Mouse (Mus musculus): Measurements from ENCODE around the gene Olfr1234. TPM values are rescaled to one million over a fixed set of nuclear protein-coding genes. Genes with fewer than 3 reads are reported as not detected.

The Olfr1234 gene
- not detected in 2 replicates for polyA plus RNA-seq (2014; fragmentation: Nextera tagmentation; extraction: Ambion mirVana)

GRCm38 (mm10) chr2:89364765-89365164 is at the start of gene Olfr1234:
TSS of gene Olfr1234 (minus strand) at chr2:89364865.
- WGBS = 90% methylated on average over 4 of the region's 4 CpGs
- H3K9ac ChIP-seq (replicated peaks; ENCODE audit: low read length) = no peak within 1 kb of the TSS
- H3K4me1 ChIP-seq (ENCODE audit: control insufficient read depth, insufficient read depth, low read length) = no peaks in the 10 kb centered on the region
- H3K36me3 ChIP-seq (ENCODE audit: control insufficient read depth, insufficient read depth, low read length) = no peaks in the 10 kb centered on the region
- no peak within 1 kb of the TSS for H3K27ac ChIP-seq (replicated peaks; ENCODE audit: low read depth, low read length)
- no peaks in the 10 kb centered on the region for H3K9me3 ChIP-seq (ENCODE audit: control insufficient read depth, low read length)
- ATAC-seq (ENCODE audit: low FRiP score, low TSS enrichment) (no peak), DNase-seq (no peak)
- no peak within 1 kb of the TSS for H3K4me2 ChIP-seq (ENCODE audit: low read length)
- no peaks in the 10 kb centered on the region for H3K27me3 ChIP-seq (ENCODE audit: control insufficient read depth, insufficient read depth, low read length)
- no peak within 1 kb of the TSS for H3K4me3 ChIP-seq (replicated peaks; ENCODE audit: low read depth, low read length)

DNA sequence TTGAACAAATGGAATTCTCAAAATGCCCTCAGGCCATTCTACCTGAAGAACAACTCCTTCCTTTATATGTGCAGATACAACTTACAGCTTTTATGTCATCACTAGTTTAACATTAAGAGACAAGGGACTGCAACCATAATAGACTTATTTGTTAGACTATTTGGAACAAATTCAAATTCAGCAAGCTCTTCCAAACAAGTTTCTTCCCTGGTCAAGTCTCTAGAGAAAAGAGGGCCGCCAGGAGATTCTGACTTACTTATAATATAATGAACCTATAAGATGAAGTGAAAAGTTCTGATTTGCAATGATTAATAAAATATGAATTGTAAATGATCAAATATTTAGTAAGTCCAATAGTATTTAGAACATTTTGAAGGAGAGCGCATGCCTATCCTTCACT is 44.9 kb upstream of the Olfr1234 start, which contains the start of gene Olfr1238:
TSS of gene Olfr1238 (minus strand) at position 101 of the 400 bp plus-strand sequence.
- Histone ChIP-seq H3K4me2 (ENCODE audit: low read length) (no peak within 1 kb of the TSS), H3K9ac (replicated peaks; ENCODE audit: low read length) (no peak within 1 kb of the TSS), H3K36me3 (ENCODE audit: control insufficient read depth, insufficient read depth, low read length) (no peaks in the 10 kb centered on the region), H3K27ac (replicated peaks; ENCODE audit: low read depth, low read length) (no peak within 1 kb of the TSS), H3K9me3 (ENCODE audit: control insufficient read depth, low read length) (no peaks in the 10 kb centered on the region), H3K27me3 (ENCODE audit: control insufficient read depth, insufficient read depth, low read length) (no peaks in the 10 kb centered on the region), H3K4me3 (replicated peaks; ENCODE audit: low read depth, low read length) (no peak within 1 kb of the TSS), H3K4me1 (ENCODE audit: control insufficient read depth, insufficient read depth, low read length) (no peaks in the 10 kb centered on the region)
- no peak for ATAC-seq (ENCODE audit: low FRiP score, low TSS enrichment)
- no peak for DNase-seq
- WGBS = 93% methylated on average over 2 of the region's 2 CpGs

GRCm38 (mm10) chr2:89400882-89401281 is 36.2 kb upstream of the Olfr1234 start:
- ATAC-seq (ENCODE audit: low FRiP score, low TSS enrichment) = no peak
- no peak for DNase-seq

GRCm38 (mm10) chr2:89342298-89342697 is 22.4 kb downstream of the Olfr1234 start, which contains the start of gene Olfr1233:
TSS of gene Olfr1233 (minus strand) at chr2:89342398.
- Histone ChIP-seq H3K4me1 (ENCODE audit: control insufficient read depth, insufficient read depth, low read length) (no peaks in the 10 kb centered on the region), H3K9me3 (ENCODE audit: control insufficient read depth, low read length) (no peaks in the 10 kb centered on the region), H3K9ac (replicated peaks; ENCODE audit: low read length) (no peak within 1 kb of the TSS), H3K4me3 (replicated peaks; ENCODE audit: low read depth, low read length) (no peak within 1 kb of the TSS), H3K4me2 (ENCODE audit: low read length) (no peak within 1 kb of the TSS), H3K36me3 (ENCODE audit: control insufficient read depth, insufficient read depth, low read length) (no peaks in the 10 kb centered on the region), H3K27me3 (ENCODE audit: control insufficient read depth, insufficient read depth, low read length) (no peaks in the 10 kb centered on the region), H3K27ac (replicated peaks; ENCODE audit: low read depth, low read length) (no peak within 1 kb of the TSS)
- ATAC-seq (ENCODE audit: low FRiP score, low TSS enrichment) = no peak
- DNase-seq = no peak

More at GRCm38 (mm10) chr2:89400882-89401281, 36.2 kb upstream of the Olfr1234 start:
- WGBS = 92% methylated on average over 1 of the region's 1 CpGs
- Histone ChIP-seq H3K9me3 (ENCODE audit: control insufficient read depth, low read length) (no peaks in the 10 kb centered on the region), H3K27me3 (ENCODE audit: control insufficient read depth, insufficient read depth, low read length) (no peaks in the 10 kb centered on the region), H3K27ac (replicated peaks; ENCODE audit: low read depth, low read length) (no peak overlapping the region), H3K9ac (replicated peaks; ENCODE audit: low read length) (no peak overlapping the region), H3K36me3 (ENCODE audit: control insufficient read depth, insufficient read depth, low read length) (no peaks in the 10 kb centered on the region), H3K4me1 (ENCODE audit: control insufficient read depth, insufficient read depth, low read length) (no peaks in the 10 kb centered on the region), H3K4me2 (ENCODE audit: low read length) (no peak overlapping the region), H3K4me3 (replicated peaks; ENCODE audit: low read depth, low read length) (no peak overlapping the region)

GRCm38 (mm10) chr2:89329575-89329974 is 35.1 kb downstream of the Olfr1234 start, which contains the start of gene Olfr1232:
TSS of gene Olfr1232 (minus strand) at chr2:89329675.
- Histone ChIP-seq H3K9ac (replicated peaks; ENCODE audit: low read length) (no peak within 1 kb of the TSS), H3K27me3 (ENCODE audit: control insufficient read depth, insufficient read depth, low read length) (no peaks in the 10 kb centered on the region), H3K4me3 (replicated peaks; ENCODE audit: low read depth, low read length) (no peak within 1 kb of the TSS), H3K4me2 (ENCODE audit: low read length) (no peak within 1 kb of the TSS), H3K4me1 (ENCODE audit: control insufficient read depth, insufficient read depth, low read length) (no peaks in the 10 kb centered on the region), H3K27ac (replicated peaks; ENCODE audit: low read depth, low read length) (no peak within 1 kb of the TSS), H3K9me3 (ENCODE audit: control insufficient read depth, low read length) (no peaks in the 10 kb centered on the region), H3K36me3 (ENCODE audit: control insufficient read depth, insufficient read depth, low read length) (no peaks in the 10 kb centered on the region)
- ATAC-seq (ENCODE audit: low FRiP score, low TSS enrichment) (no peak), DNase-seq (no peak)

Other genes with a start within 250 kb of the Olfr1234 start
- gene Olfr1221, start 247.6 kb downstream of the Olfr1234 start, polyA plus RNA-seq (2014; fragmentation: Nextera tagmentation; extraction: Ambion mirVana) = not detected in 2 replicates
- not detected in 2 replicates for gene Olfr1222, start 231.8 kb downstream of the Olfr1234 start, polyA plus RNA-seq (2014; fragmentation: Nextera tagmentation; extraction: Ambion mirVana)
- not detected in 2 replicates for gene Olfr1223, start 213.3 kb downstream of the Olfr1234 start, polyA plus RNA-seq (2014; fragmentation: Nextera tagmentation; extraction: Ambion mirVana)
- gene Olfr1224-ps1, start 200.8 kb downstream of the Olfr1234 start, polyA plus RNA-seq (2014; fragmentation: Nextera tagmentation; extraction: Ambion mirVana) = not detected in 2 replicates
- not detected in 2 replicates for gene Olfr1225, start 190.2 kb downstream of the Olfr1234 start, polyA plus RNA-seq (2014; fragmentation: Nextera tagmentation; extraction: Ambion mirVana)
- gene Olfr1226, start 164.8 kb downstream of the Olfr1234 start, polyA plus RNA-seq (2014; fragmentation: Nextera tagmentation; extraction: Ambion mirVana) = not detected in 2 replicates
- not detected in 2 replicates for gene Olfr1228, start 110.8 kb downstream of the Olfr1234 start, polyA plus RNA-seq (2014; fragmentation: Nextera tagmentation; extraction: Ambion mirVana)
- not detected in 2 replicates for gene Olfr1229, start 76.9 kb downstream of the Olfr1234 start, polyA plus RNA-seq (2014; fragmentation: Nextera tagmentation; extraction: Ambion mirVana)
- not detected in 2 replicates for gene Olfr1230, start 67.6 kb downstream of the Olfr1234 start, polyA plus RNA-seq (2014; fragmentation: Nextera tagmentation; extraction: Ambion mirVana)
- not detected in 2 replicates for gene Olfr1231, start 57.8 kb downstream of the Olfr1234 start, polyA plus RNA-seq (2014; fragmentation: Nextera tagmentation; extraction: Ambion mirVana)
- not detected in 2 replicates for gene Olfr1232, start 35.2 kb downstream of the Olfr1234 start, polyA plus RNA-seq (2014; fragmentation: Nextera tagmentation; extraction: Ambion mirVana)
- gene Olfr1233, start 22.5 kb downstream of the Olfr1234 start, polyA plus RNA-seq (2014; fragmentation: Nextera tagmentation; extraction: Ambion mirVana) = not detected in 2 replicates
- gene Olfr1238, start 44.8 kb upstream of the Olfr1234 start, polyA plus RNA-seq (2014; fragmentation: Nextera tagmentation; extraction: Ambion mirVana) = not detected in 2 replicates
- not detected in 2 replicates for gene Olfr1239, start 55.5 kb upstream of the Olfr1234 start, polyA plus RNA-seq (2014; fragmentation: Nextera tagmentation; extraction: Ambion mirVana)
- gene Olfr1240, start 78.1 kb upstream of the Olfr1234 start, polyA plus RNA-seq (2014; fragmentation: Nextera tagmentation; extraction: Ambion mirVana) = not detected in 2 replicates
- gene Olfr1241, start 122.3 kb upstream of the Olfr1234 start, polyA plus RNA-seq (2014; fragmentation: Nextera tagmentation; extraction: Ambion mirVana) = not detected in 2 replicates
- gene Olfr1242, start 133.5 kb upstream of the Olfr1234 start, polyA plus RNA-seq (2014; fragmentation: Nextera tagmentation; extraction: Ambion mirVana) = not detected in 2 replicates
- gene Olfr1243, start 166.6 kb upstream of the Olfr1234 start, polyA plus RNA-seq (2014; fragmentation: Nextera tagmentation; extraction: Ambion mirVana) = not detected in 2 replicates
- not detected in 2 replicates for gene Olfr1245, start 213.6 kb upstream of the Olfr1234 start, polyA plus RNA-seq (2014; fragmentation: Nextera tagmentation; extraction: Ambion mirVana)
- gene Olfr1246, start 228.3 kb upstream of the Olfr1234 start, polyA plus RNA-seq (2014; fragmentation: Nextera tagmentation; extraction: Ambion mirVana) = not detected in 2 replicates
- gene Olfr1247, start 249.3 kb upstream of the Olfr1234 start, polyA plus RNA-seq (2014; fragmentation: Nextera tagmentation; extraction: Ambion mirVana) = not detected in 2 replicates

Measured in midbrain, embryonic 14.5 days (tissue).